Mouse (Mus musculus) layer of hippocampus, postnatal 14 days (tissue): ENCODE results near the gene Ak8. TPM values are rescaled to one million over a fixed set of nuclear protein-coding genes. Genes with fewer than 3 reads are reported as not detected.

Experiments
- DNase-seq, 2 experiments: peaks; one replicate each; pipeline ENCODE4 v3.0.0; 2021 to 2022; ENCODE audit warnings: low spot score in 2 of 2, mixed read lengths in 1 of 2
- total RNA-seq, 2 experiments: library from RNA; stranded (reverse); gene quantifications; 2 replicates each; pipeline ENCODE4 v1.2.3; 2021

Gene Ak8
- total RNA-seq, 2 experiments from 2014 or later = 0.67 to 1.5 TPM

- DNase-seq = no peak
These were observed 27.9 kb downstream of the Ak8 start for GRCm38 (mm10) chr2:28727786-28728404.

GRCm38 (mm10) chr2:28730676-28731075 lies 30.7 kb downstream of the Ak8 start:
- DNase-seq = no peak

- no peak for DNase-seq
These were observed 37.1 kb downstream of the Ak8 start for GRCm38 (mm10) chr2:28737112-28737511.

GRCm38 (mm10) chr2:28740159-28740558 lies 40.2 kb downstream of the Ak8 start:
- no peak for DNase-seq

- DNase-seq = no peak
These were observed 42.7 kb downstream of the Ak8 start for GRCm38 (mm10) chr2:28742701-28743100.

- DNase-seq = no peak
These were observed 46.8 kb downstream of the Ak8 start for GRCm38 (mm10) chr2:28746682-28747332.

- DNase-seq = no peak
These were observed 47.7 kb downstream of the Ak8 start for GRCm38 (mm10) chr2:28747705-28748104.

GRCm38 (mm10) chr2:28751186-28751585 lies 51.2 kb downstream of the Ak8 start:
- DNase-seq = no peak

- no peak for DNase-seq
These were observed 51.7 kb downstream of the Ak8 start for GRCm38 (mm10) chr2:28751658-28752057.

- DNase-seq = no peak
These were observed 52.4 kb downstream of the Ak8 start for GRCm38 (mm10) chr2:28752388-28752787.

- peak; percentile 78 to 87 for DNase-seq
These were observed 55.5 kb downstream of the Ak8 start for GRCm38 (mm10) chr2:28755451-28755850.

- DNase-seq = peak; percentile 37 to 52
These were observed 56.2 kb downstream of the Ak8 start for GRCm38 (mm10) chr2:28756201-28756600.

- DNase-seq = no peak
These were observed 59.5 kb downstream of the Ak8 start for GRCm38 (mm10) chr2:28759441-28759840.

- DNase-seq = no peak
These were observed 66.6 kb downstream of the Ak8 start for GRCm38 (mm10) chr2:28766590-28766989.

- DNase-seq = no peak
These were observed 67.1 kb downstream of the Ak8 start for GRCm38 (mm10) chr2:28767041-28767440.

- no peak for DNase-seq
These were observed 70.7 kb downstream of the Ak8 start for GRCm38 (mm10) chr2:28770697-28771096.

GRCm38 (mm10) chr2:28774073-28774472 lies 74.1 kb downstream of the Ak8 start:
- DNase-seq = no peak

GRCm38 (mm10) chr2:28776728-28777127 lies 76.8 kb downstream of the Ak8 start:
- DNase-seq = no peak

GRCm38 (mm10) chr2:28780001-28780782 lies 80.2 kb downstream of the Ak8 start:
- DNase-seq = no peak

GRCm38 (mm10) chr2:28781310-28781709 lies 81.3 kb downstream of the Ak8 start:
- no peak for DNase-seq

- DNase-seq = no peak
These were observed 86.5 kb downstream of the Ak8 start for GRCm38 (mm10) chr2:28786355-28787066.
